Mouse (Mus musculus): ENCODE results near the gene Stk11.

DNA sequence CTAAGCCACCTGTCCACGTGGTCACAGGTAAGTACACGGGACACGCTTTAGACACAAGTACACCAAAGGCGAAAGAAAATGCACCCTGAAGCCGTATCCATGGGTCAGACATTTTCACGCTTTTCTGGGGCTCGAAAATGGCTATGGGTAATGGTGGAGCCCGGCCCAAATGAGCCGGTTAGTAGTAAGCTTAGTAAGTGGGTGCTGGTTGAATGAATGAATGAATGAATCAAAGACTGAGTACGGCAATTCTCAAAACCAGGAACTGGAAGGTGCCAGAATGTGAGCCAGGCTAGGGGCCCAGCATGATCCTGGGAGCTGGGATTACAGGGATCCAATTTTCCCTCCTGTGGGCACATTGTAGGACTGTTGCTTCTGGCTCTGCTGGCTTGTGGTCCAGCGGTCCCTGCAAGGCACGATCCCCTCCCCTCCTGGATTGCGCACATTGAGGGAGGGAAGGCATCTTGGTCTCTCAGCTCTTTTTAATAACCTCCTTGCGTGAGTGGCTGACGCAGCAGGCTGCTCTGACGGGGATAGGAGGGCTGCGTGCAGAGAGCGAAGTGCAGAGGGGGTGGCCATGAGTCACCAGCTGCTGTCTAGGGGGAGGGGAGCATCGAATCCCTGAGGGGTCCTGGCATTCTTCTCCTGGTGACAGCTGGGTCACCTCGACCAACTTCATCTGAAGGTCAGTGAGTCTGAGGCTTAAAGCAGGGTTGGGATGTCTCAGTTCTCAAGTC is 50.0 kb downstream of the Stk11 start, which contains the start of gene Cirbp:
- TF ChIP-seq CTCF (IDR thresholded peaks at IDR 0.05; ENCODE audit: borderline replicate concordance, insufficient read depth, low read depth, low read length): no peak
- TF ChIP-seq POLR2A (IDR thresholded peaks at IDR 0.05; ENCODE audit: borderline replicate concordance, insufficient read depth, low read length): 0 out of 2 replicates have a peak, but pooled peaks have one; percentile 27

Measured in cerebellum, adult 2 months (tissue).